Mouse (Mus musculus) right cerebral cortex, postnatal 10 days (tissue): Measurements from ENCODE around the gene Mif.
"Not testable (repeated sequence)": the region's sequence is repeated elsewhere in the genome, so short reads cannot be mapped to it uniquely, and the experiment has no call there.

Source experiments
- DNase-seq, 2 experiments: peaks; one replicate each; pipeline ENCODE4 v3.0.0; 2021; ENCODE audit warnings: low spot score in 2 of 2

Mif gene

DNA sequence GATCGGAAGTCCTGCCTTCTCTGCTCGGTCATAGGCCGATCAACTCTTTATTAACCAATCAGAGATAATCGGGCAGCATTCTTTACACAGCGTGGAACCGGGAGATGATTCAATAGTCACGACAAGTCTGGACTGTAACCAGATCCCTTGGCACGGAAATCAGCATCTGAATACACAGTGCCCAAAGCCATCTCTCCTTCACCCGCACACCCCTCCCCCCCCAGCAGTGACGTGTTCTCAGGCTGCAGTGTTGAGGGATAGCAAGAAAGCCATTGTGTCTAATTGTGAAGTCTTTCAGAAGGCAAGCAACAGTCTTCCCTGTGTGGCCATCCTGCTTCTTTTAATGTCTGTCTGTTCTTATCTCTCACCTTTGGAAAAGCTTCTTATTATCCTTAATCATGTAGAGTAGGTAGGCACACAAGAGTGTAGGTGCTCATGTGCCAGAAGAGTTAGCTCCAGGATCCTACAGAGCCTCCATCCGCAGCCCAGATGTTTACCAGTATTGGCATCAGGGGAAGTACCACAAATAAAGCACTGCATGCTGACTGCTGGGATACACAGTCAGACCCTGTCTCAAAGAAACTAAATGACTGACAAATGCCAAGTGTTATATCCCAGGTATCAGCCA, 13.0 kb upstream of the Mif start:
- peak; percentile 89 to 92 for DNase-seq

DNA sequence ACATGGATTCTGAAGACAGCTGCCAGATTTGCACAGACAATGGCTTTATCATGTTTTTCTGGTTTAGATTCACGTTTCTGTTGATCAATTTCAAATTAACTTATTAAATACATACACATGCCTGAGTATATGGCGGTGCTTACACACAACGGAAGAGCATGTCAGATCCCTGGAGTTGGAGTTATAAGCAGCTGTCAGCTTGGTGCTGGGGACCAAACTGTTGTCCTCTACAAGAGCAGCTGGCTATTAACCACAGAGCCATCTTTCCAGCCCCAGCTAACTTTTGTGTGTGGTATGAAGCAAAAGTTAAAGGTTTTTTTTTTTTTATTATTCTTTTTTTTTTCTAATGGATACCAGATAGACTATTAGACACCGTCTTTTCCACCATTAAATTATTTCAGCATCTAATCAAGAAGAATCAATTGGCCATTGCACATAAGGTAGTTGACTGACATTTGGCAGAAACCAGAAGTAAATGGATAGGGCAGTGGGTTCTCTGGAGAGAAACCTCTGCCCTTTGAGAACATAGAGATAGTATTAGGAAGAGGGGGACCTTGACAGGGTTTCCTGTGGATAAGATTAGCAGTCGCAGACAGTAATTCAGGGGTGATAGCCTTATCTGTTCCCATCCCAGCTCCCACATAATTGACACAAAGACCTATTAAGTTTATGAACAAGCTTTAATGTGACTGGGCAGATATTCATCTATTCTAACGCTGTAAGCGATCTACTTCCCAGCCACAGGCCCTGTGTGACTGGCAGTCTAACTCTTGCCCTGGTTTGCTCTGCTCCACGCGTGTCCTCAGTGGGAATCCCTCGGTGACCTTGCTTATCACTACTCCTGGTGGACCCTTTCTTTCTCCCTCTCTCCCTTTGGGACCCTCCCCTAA, 12.2 kb upstream of the Mif start:
- DNase-seq, result no peak

- DNase-seq, result no peak
Measured at GRCm38 (mm10) chr10:75861587-75861986, 1.5 kb upstream of the Mif start.

GRCm38 (mm10) chr10:75860746-75861145, 706 bp upstream of the Mif start:
- DNase-seq, result peak; percentile 56 to 60

GRCm38 (mm10) chr10:75859107-75859746, 813 bp downstream of the Mif start:
- peak; percentile 59 to 74 for DNase-seq

- DNase-seq, result no peak
Measured at GRCm38 (mm10) chr10:75857598-75857997, 2.4 kb downstream of the Mif start.

DNA sequence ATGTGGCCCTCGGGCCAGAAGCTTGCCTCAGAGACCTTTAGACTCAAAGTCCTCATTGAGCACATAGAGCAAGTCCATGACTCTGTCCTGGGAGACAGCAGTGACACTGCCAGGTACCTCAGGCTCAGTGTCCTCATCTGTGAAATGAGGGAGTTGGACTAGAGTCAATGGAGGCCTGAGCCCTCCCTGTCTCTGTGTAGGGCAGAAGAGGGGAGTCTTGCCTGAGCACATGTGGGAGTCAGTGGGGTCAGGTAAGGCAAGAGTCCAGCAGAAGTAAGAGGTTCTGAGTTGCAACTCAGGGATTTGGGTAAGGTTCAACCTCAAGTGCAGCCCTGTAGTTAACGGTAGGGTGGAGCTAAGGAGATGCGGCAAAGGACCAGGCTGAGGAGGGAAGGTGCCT, 3.1 kb downstream of the Mif start:
- no peak for DNase-seq

DNA sequence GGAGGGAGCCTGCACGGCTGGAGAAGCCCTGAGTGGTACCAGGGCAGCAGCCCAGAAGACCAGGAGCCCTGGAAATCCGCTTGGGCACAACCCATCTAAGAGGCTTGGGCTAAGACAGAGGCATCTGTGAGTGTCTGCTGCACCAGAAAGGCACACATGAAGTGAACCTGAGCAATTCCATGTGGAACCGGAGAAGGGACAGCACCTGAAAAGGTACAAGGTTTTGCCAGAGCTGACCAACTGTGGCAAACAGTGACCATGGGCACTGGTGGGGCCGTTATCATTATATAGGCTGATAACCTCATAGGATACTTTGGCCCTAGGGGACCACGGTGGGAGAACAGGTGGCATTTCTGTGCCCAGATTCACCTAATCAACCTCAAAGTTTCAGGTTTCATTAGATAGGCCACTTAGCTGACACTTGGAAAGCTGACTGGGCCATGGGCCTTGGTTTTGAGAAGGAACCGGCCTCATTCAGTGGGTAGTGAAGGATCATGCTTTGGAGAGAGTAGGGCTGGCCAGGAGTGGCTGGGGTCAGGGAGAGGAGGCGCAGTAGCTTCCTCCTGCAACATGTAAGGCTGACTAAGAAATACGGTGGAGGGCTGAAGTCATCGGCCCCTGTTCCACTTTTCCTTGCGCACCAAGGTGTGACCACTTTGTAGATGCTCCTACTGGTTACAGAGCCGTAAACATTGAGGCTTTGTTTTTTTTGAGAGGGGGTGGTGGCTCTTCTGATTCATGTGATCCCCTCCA, 3.7 kb downstream of the Mif start:
- no peak for DNase-seq

GRCm38 (mm10) chr10:75855416-75855981, 4.5 kb downstream of the Mif start:
- no peak for DNase-seq

DNA sequence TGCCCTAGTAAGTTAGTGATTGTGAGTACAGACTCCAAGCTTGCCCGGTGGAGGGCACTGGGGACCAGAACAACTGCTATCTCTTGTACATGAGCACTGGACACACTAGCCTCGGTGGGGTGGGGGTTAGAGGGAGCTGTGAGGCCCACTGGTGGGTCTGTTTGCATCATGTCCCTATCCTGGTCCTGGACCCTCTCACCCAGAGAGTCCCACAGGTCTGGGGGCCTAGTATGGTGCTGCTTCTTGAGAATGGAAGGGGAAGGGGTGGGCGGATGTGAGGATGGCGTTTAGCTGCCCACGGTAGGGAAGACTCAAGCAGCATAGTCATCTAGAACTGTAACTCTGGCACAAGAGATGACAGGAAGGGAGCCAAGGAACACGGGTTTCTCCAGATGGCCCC, 5.2 kb downstream of the Mif start:
- DNase-seq, result no peak

DNA sequence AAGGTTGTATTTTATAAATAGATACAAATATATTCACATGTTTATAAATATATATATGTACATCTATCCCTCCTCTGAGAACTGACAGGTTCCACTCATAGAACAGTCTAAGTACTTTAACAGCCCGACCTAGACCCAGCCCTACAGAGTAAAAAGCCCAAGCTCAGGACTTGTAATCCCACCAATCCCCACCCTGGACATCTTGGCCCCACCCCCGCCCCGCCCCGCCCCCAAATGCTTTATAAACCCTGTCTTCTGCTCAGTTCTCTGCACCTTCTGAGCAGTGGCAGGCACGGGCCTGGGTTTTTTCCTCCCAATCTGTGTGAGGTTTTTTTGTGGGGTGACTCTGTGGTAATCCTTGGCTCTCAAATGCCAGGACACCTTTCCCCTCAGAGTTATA, 5.9 kb downstream of the Mif start:
- DNase-seq, result no peak

DNA sequence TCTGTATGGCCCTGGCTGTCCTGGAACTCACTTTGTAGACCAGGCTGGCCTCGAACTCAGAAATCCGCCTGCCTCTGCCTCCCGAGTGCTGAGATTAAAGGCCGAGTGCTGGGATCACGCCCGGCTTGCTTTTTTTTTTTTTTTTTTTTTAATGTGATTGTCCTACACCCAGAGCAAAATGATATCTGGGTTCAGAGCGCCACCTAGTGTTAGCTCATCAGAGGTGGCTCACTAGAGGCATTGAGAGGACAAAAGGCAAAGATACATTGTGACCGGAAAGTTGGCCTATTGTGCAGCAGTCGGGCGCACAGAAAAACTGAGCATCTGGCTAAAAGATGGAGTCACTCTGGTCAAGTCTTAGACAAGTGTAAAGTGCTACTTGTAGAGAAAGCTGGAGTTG, 6.6 kb downstream of the Mif start:
- DNase-seq, result peak; percentile 83 to 90

DNA sequence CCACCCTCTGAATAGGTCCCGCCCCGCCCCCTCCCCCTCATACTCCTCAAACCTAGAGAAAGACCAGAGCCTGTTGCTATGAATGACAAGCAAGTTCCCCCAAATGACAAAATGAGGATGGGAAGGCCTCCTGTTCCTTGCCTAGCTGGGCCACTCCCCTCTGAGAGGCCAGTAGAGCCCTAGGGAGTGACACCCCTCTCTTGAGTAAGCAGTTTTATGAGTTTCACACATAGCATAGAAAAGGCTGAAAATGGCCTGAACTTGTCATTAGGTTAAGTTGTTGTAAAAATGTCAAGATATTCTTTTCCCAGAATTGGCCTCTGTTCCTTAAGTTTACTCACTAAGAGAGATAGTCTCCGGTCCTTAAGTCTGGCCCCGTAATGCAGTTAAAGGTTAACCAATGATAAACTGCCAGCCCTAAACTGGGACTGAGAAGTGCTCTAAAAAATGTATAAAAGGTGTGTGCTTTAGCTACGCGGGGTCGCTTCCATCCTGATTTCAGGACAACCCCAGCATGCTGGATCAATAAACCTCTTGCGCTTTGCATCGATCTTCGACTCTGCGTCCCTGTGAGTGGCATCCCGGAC, 7.4 kb downstream of the Mif start:
- DNase-seq, result no peak

GRCm38 (mm10) chr10:75851681-75852080, 8.4 kb downstream of the Mif start:
- DNase-seq, result no peak

- no peak for DNase-seq
Measured at GRCm38 (mm10) chr10:75851076-75851475, 9.0 kb downstream of the Mif start.

- no peak for DNase-seq
Measured at GRCm38 (mm10) chr10:75848382-75848781, 11.7 kb downstream of the Mif start.

- no peak for DNase-seq
Measured at GRCm38 (mm10) chr10:75845306-75845930, 14.6 kb downstream of the Mif start.

DNA sequence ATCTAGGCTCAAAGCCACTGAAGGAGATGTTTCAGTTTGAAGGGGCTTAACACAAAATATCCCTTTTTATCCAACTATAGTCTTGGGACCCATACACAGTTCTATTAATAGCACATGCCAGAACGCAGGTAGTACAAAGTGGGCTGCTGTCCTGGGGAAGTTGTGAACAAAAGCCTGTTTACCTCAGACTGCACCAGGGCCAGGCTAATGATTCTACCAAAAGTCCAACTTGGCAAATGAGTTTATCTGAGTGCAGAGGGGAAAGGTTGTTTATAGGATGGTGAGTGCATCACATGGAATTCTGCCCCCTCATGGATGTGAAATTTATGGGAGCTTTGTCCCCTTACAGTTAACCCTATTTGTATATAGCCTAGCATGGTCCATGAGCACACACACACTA, 15.2 kb downstream of the Mif start:
- DNase-seq, result no peak

- DNase-seq, result not testable (repeated sequence)
Measured at GRCm38 (mm10) chr10:75843898-75844297, 16.1 kb downstream of the Mif start.

DNA sequence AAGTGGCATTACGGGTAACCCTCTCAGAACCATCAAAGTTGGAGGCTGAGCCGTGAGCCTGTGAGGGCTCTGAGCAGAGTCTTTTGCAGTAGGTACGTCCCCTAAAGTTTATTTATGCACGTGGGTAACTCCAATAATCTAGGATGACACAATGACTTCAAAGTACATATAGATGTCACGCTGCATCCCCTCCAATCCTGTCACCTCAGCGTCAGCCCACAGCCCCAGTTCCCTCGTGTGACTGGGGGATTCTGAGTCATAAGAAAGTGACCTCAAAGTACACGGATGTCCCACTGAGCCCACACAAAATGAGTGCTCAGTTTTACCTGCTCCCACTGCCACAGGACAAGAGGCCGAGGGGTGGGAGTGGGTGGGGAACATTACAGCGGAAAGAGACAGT, 20.9 kb downstream of the Mif start:
- DNase-seq, result no peak

DNA sequence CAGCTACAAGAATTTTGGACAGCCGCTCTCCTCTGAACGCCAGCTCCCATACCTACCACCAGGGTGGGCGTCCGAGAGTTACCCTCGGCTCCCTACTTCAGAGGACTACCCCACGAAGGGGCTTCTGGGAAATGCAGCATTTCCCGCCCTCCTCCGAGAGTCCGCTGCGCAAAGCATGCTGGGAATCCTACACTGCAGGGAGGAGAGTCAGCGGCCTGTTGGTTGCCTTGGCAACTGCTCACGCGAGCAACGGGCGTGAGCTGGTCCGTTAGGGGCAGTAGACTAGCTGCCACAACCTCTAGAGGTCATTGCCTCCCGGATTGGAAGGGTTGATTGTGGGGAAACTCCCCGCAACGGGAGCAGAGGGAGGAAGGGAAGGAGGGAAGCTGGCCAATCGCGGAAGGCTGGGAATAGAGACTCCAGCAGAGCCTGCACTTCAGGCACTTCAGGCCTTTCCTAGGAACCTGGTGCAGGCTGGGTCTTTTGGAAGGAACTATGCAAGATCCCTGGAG, 22.7 kb downstream of the Mif start, which contains the start of gene Gstt2:
Gene Gstt2 (minus strand): TSS at position 177 of the 512 bp plus-strand sequence.
- DNase-seq, result peak; percentile 94 to 95
